Mouse (Mus musculus) forebrain, embryonic 11.5 days (tissue): ENCODE results near the gene Ccdc28b. TPM values are rescaled to one million over a fixed set of nuclear protein-coding genes. Genes with fewer than 3 reads are reported as not detected.

Experiments
- ATAC-seq: fragments of 200-750 bp; cut with Nextera tagmentation; replicated peaks from 2 replicates; pipeline ENCODE4 v1.8.0; 2017; ENCODE audit warnings: moderate TSS enrichment; ENCODE audit not compliant: low FRiP score
- DNase-seq: peaks from one replicate; pipeline ENCODE4 v3.0.0-alpha.2; 2017; ENCODE audit warnings: low spot score
- H3K27ac ChIP-seq: fragments of 300-500 bp; sonication (generic); 2 replicates; pipeline ENCODE4 v1.5.1; 2014; ENCODE audit warnings: low read depth, low read length
- H3K27me3 ChIP-seq: fragments of 300-500 bp; sonication (generic); 2 replicates; pipeline ENCODE4 v1.6.1; 2014; ENCODE audit warnings: mild to moderate bottlenecking, low read length, mixed read lengths; ENCODE audit not compliant: control insufficient read depth, insufficient read depth
- H3K36me3 ChIP-seq: fragments of 300-500 bp; sonication (generic); 2 replicates; pipeline ENCODE4 v1.6.1; 2014; ENCODE audit warnings: mild to moderate bottlenecking, low read length, moderate library complexity, mixed read lengths; ENCODE audit not compliant: control insufficient read depth, insufficient read depth
- H3K4me1 ChIP-seq: fragments of 300-500 bp; sonication (generic); replicated peaks from 2 replicates; pipeline ENCODE4 v1.6.1; 2014; ENCODE audit warnings: low read length, mixed read lengths; ENCODE audit not compliant: control insufficient read depth, insufficient read depth
- H3K4me2 ChIP-seq: fragments of 300-500 bp; sonication (generic); 2 replicates; pipeline ENCODE4 v1.6.1; 2014; ENCODE audit warnings: low read depth, mild to moderate bottlenecking, low read length, moderate library complexity, mixed read lengths; ENCODE audit not compliant: severe bottlenecking
- H3K4me3 ChIP-seq: fragments of 300-500 bp; sonication (generic); 2 replicates; pipeline ENCODE4 v1.5.1; 2014; ENCODE audit warnings: low read depth, low read length
- H3K9ac ChIP-seq: fragments of 300-500 bp; sonication (generic); 2 replicates; pipeline ENCODE4 v1.6.1; 2014; ENCODE audit warnings: low read length
- H3K9me3 ChIP-seq: fragments of 300-500 bp; sonication (generic); 2 replicates; pipeline ENCODE4 v1.6.1; 2016; ENCODE audit warnings: low read length, mixed read lengths; ENCODE audit not compliant: control insufficient read depth
- WGBS: fragments of 180-500 bp; shearing (Covaris S2); extraction: QIAGEN DNeasy Blood & Tissue Kit; methylation state at CpG from one replicate; pipeline ENCODE4 v1.1.7; 2014; 5-methylcytosine and 5-hydroxymethylcytosine counted together
- polyA plus RNA-seq: library from polyadenylated mRNA; unstranded; fragments of >200 nt; fragmentation: Nextera tagmentation; extraction: Ambion mirVana; gene quantifications from 2 replicates; pipeline ENCODE4 v1.2.1, GENCODE M21; 2014

The Ccdc28b gene
- polyA plus RNA-seq, 1 experiment from 2014 or later: 57.6 TPM

DNA sequence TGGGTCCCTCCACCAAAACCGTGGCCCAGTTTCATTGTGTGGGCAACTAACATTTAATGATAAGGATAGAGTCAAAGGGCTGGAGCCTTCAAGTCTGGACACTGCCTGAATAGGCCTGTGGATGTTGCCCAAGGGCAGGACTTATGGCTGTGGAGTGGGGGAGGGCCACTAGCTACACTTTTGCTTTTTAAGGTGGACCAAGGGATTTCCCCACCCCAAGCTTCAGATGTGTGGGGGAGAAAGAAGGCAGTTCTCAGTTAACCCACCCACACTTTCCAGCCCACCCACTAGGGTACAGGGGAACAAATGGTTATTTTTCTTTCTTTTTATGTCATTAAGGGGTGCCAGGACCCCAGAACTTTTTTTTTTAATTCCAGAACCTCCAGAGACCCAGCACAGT lies 39.4 kb downstream of the Ccdc28b start:
- peak overlapping the region; percentile 61; the same call in 1 of the 2 replicates for H3K9ac ChIP-seq
- H3K4me2 ChIP-seq: peak overlapping the region; percentile 69; the same call in 1 of the 2 replicates
- no peaks in the 10 kb centered on the region; the same call in 1 of the 2 replicates for H3K4me1 ChIP-seq
- peak overlapping the region; percentile 41; the same call in 1 of the 2 replicates for H3K4me3 ChIP-seq
- no peak for ATAC-seq
- DNase-seq: no peak
- H3K36me3 ChIP-seq: no peaks in the 10 kb centered on the region
- WGBS: 70% methylated on average over 1 of the region's 1 CpGs
- no peaks in the 10 kb centered on the region for H3K27me3 ChIP-seq
- H3K27ac ChIP-seq: no peak overlapping the region
- no peaks in the 10 kb centered on the region for H3K9me3 ChIP-seq

GRCm38 (mm10) chr4:129582251-129582650 lies 41.5 kb downstream of the Ccdc28b start:
- Histone ChIP-seq H3K9ac (no peak overlapping the region), H3K36me3 (no peaks in the 10 kb centered on the region), H3K4me3 (no peak overlapping the region), H3K4me2 (no peak overlapping the region), H3K4me1 (no peaks in the 10 kb centered on the region; the same call in 1 of the 2 replicates), H3K27ac (no peak overlapping the region), H3K27me3 (no peaks in the 10 kb centered on the region), H3K9me3 (no peaks in the 10 kb centered on the region)
- WGBS: 88% methylated on average over 1 of the region's 1 CpGs
- ATAC-seq: no peak
- DNase-seq: no peak

DNA sequence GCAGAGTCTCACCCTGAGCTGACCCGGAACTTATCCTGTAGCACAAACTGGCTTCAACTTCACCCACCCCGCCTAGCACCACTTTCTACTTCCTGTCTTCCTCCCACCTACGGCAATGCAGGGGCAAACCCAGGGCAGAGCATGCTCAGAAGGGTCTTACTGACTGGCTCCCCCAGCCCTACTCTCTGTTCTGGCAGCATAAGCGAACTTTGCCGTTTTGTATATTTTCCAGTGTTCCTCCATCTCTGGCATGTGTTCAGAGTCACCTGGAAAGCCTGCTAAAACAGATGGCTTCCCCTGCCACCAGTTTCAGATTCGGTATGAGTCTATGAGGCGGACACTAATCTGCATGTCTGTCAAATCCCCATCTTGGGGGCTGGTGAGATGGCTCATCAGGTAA lies 43.4 kb downstream of the Ccdc28b start:
- Histone ChIP-seq H3K27ac (no peak overlapping the region), H3K9ac (no peak overlapping the region), H3K4me2 (no peak overlapping the region), H3K27me3 (no peaks in the 10 kb centered on the region), H3K4me1 (no peaks in the 10 kb centered on the region; the same call in 1 of the 2 replicates), H3K4me3 (no peak overlapping the region), H3K9me3 (no peaks in the 10 kb centered on the region), H3K36me3 (no peaks in the 10 kb centered on the region)
- DNase-seq (no peak), ATAC-seq (no peak)
- WGBS: 75% methylated on average over 7 of the region's 7 CpGs

DNA sequence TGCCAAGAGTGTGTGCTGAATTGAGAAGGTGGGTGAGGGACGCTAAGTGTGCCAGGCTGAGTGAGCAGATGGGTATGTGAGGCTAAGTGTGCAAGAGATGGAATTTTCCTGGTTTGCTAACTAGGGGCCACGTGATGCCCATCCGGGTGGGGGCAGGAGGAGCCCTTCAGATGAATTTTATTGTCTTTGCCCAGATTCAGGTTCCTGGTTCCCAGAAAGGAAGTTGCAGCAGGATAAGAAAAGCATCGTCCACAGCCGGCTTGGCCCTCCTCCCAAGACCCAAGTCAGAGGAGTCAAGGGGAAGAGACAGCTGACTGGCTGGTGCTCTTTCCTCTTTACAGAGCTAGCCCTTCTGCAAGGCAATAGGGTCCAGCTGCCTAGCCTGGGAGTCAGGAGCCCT lies 45.3 kb downstream of the Ccdc28b start, which contains the start of gene Fam167b:
TSS of gene Fam167b (minus strand) at position 84 of the 400 bp plus-strand sequence.
- Histone ChIP-seq H3K9me3 (no peaks in the 10 kb centered on the region), H3K4me3 (no peak within 1 kb of the TSS), H3K27me3 (no peaks in the 10 kb centered on the region), H3K27ac (no peak within 1 kb of the TSS), H3K36me3 (no peaks in the 10 kb centered on the region), H3K4me1 (no peaks in the 10 kb centered on the region), H3K4me2 (no peak within 1 kb of the TSS; the same call in 1 of the 2 replicates), H3K9ac (no peak within 1 kb of the TSS)
- ATAC-seq: no peak
- 86% methylated on average over 5 of the region's 5 CpGs for WGBS
- DNase-seq: no peak

- no peaks in the 10 kb centered on the region for H3K9me3 ChIP-seq
- no peak overlapping the region for H3K27ac ChIP-seq
- 84% methylated on average over 7 of the region's 7 CpGs for WGBS
- no peaks in the 10 kb centered on the region for H3K36me3 ChIP-seq
- H3K27me3 ChIP-seq: no peaks in the 10 kb centered on the region
- H3K4me1 ChIP-seq: no peaks in the 10 kb centered on the region
- no peak overlapping the region for H3K9ac ChIP-seq
- ATAC-seq: no peak
- no peak overlapping the region for H3K4me2 ChIP-seq
- no peak overlapping the region for H3K4me3 ChIP-seq
- no peak for DNase-seq
Measured at GRCm38 (mm10) chr4:129577688-129578087, 46.1 kb downstream of the Ccdc28b start.

GRCm38 (mm10) chr4:129576863-129577491 lies 46.8 kb downstream of the Ccdc28b start:
- no peaks in the 10 kb centered on the region for H3K4me1 ChIP-seq
- H3K4me2 ChIP-seq: peak overlapping the region; percentile 8; the same call in 1 of the 2 replicates
- H3K27me3 ChIP-seq: no peaks in the 10 kb centered on the region
- H3K4me3 ChIP-seq: no peak overlapping the region
- peak overlapping the region; percentile 5; the same call in 1 of the 2 replicates for H3K9ac ChIP-seq
- no peaks in the 10 kb centered on the region for H3K9me3 ChIP-seq
- ATAC-seq (0 out of 2 replicates have a peak, but pooled peaks have one; percentile 33), DNase-seq (peak; percentile 81)
- 33% methylated on average over 21 of the region's 21 CpGs for WGBS
- no peak overlapping the region for H3K27ac ChIP-seq
- H3K36me3 ChIP-seq: no peaks in the 10 kb centered on the region

GRCm38 (mm10) chr4:129575171-129575844 lies 48.4 kb downstream of the Ccdc28b start:
- H3K27ac ChIP-seq: no peak overlapping the region
- WGBS: 69% methylated on average over 7 of the region's 8 CpGs
- DNase-seq: no peak

DNA sequence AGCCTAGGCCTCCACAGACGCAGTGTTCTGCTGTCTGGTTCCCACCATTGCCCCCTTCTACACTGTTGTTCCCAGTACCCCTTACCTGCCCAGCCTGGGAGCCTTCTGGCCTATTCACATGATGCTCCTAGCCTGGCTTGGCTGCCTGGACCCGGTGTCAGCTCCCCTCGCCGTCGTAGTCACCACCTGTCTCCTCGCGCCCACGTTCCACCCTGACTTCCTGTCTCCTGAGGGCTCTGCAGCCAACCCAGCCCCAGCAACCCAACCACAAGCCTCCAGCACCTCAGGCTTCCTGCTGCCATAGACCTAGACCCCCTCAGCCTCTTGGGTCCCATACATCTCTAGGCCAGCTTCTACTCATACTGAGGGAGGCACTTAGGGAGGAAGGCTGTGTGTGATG lies 50.3 kb downstream of the Ccdc28b start, which contains the start of gene Lck:
TSS of gene Lck (minus strand) at position 212 of the 400 bp plus-strand sequence.
- DNase-seq (no peak), ATAC-seq (no peak)
- 89% methylated on average over 8 of the region's 8 CpGs for WGBS
- Histone ChIP-seq H3K27me3 (no peaks in the 10 kb centered on the region), H3K27ac (no peak within 1 kb of the TSS), H3K4me2 (no peak within 1 kb of the TSS), H3K9me3 (no peaks in the 10 kb centered on the region), H3K4me1 (no peaks in the 10 kb centered on the region), H3K4me3 (no peak within 1 kb of the TSS), H3K36me3 (no peaks in the 10 kb centered on the region), H3K9ac (no peak within 1 kb of the TSS)

More at GRCm38 (mm10) chr4:129575171-129575844, 48.4 kb downstream of the Ccdc28b start:
- Histone ChIP-seq H3K4me2 (no peak overlapping the region), H3K9me3 (no peaks in the 10 kb centered on the region), H3K9ac (no peak overlapping the region), H3K27me3 (no peaks in the 10 kb centered on the region), H3K36me3 (no peaks in the 10 kb centered on the region), H3K4me1 (no peaks in the 10 kb centered on the region), H3K4me3 (no peak overlapping the region)
- no peak for ATAC-seq
